Mouse (Mus musculus): ENCODE measurements at regions not wholly inside any gene's neighbourhood (a gene's known extent, or its start where the extent isn't known, plus 50 kb on each side); places are given as distances from the start of the nearest gene placed in this dataset.

DNA sequence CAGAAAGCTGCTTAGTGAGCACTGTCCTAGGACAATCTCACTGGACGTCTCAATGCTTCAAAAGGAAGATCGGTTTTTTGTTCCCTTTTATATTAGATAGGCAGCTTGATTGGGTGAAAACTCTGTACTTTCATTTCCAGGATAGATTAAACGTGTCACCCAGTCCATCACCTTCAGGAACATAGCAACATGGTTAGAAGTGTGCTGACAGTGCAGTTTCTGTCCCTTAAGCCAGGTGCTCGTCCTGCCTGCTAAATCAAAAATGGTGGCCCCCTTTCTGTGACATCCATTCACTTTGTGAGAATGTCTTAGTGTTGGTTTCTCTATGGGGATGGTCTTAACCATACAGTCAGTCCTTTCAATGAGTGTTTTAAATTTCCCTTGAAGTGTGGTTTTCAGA is 160.9 kb upstream of the Sh3bp4 start:
- peaks cover 8% of the 10 kb centered on the region for H3K9me3 ChIP-seq (ENCODE audit: low read length)
- no peaks in the 10 kb centered on the region for H3K36me3 ChIP-seq (ENCODE audit: insufficient read depth, low read length)
- no peak overlapping the region for H3K4me3 ChIP-seq (replicated peaks; ENCODE audit: low read length)
- no peak for TF ChIP-seq CTCF (conservative IDR thresholded peaks at IDR 0.05; ENCODE audit: low read length)
- no peak for TF ChIP-seq POU5F1 (IDR thresholded peaks at IDR 0.05; ENCODE audit: borderline replicate concordance, low read length)
- TF ChIP-seq NANOG (IDR thresholded peaks at IDR 0.05; ENCODE audit: borderline replicate concordance, low read length): no peak
- H3K27me3 ChIP-seq (ENCODE audit: insufficient read depth, low read length): 0 out of 2 replicates have a peak, but pooled peaks cover 5% of the 10 kb centered on the region
- H3K4me1 ChIP-seq (replicated peaks; ENCODE audit: low read depth, low read length): no peaks in the 10 kb centered on the region

GRCm38 (mm10) chr1:88909864-88910573 is 160.2 kb upstream of the Sh3bp4 start:
- Histone ChIP-seq H3K9me3 (ENCODE audit: low read length) (peaks cover 12% of the 10 kb centered on the region), H3K4me1 (replicated peaks; ENCODE audit: low read depth, low read length) (no peaks in the 10 kb centered on the region), H3K36me3 (ENCODE audit: insufficient read depth, low read length) (no peaks in the 10 kb centered on the region), H3K4me3 (replicated peaks; ENCODE audit: low read length) (no peak overlapping the region), H3K27me3 (ENCODE audit: insufficient read depth, low read length) (0 out of 2 replicates have a peak, but pooled peaks cover 3% of the 10 kb centered on the region)
- TF ChIP-seq POU5F1 (IDR thresholded peaks at IDR 0.05; ENCODE audit: borderline replicate concordance, low read length) (no peak), CTCF (conservative IDR thresholded peaks at IDR 0.05; ENCODE audit: low read length) (no peak), NANOG (IDR thresholded peaks at IDR 0.05; ENCODE audit: borderline replicate concordance, low read length) (no peak)

DNA sequence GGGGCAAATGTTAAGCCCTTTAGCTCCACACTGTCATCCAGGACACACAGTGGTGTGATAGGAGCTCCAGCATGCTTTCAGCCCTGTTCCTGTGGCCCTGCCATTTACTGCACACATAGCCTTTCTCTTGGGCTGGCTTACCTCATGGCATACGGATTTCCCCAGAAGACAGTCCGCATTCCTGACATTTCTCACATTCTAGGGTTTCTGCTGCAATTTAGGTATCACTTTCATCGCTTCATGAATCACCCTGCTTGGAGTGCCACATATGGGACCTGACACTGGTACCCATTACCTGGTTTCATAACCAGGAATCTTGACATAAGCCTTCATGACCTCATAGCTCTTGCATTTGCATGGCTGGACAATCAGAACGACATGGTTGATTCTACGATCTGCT is 158.5 kb upstream of the Sh3bp4 start:
- H3K4me3 ChIP-seq (replicated peaks; ENCODE audit: low read length): no peak overlapping the region

GRCm38 (mm10) chr1:88916531-88917050 is 153.6 kb upstream of the Sh3bp4 start:
- Histone ChIP-seq H3K27me3 (ENCODE audit: insufficient read depth, low read length) (no peaks in the 10 kb centered on the region), H3K36me3 (ENCODE audit: insufficient read depth, low read length) (no peaks in the 10 kb centered on the region), H3K9me3 (ENCODE audit: low read length) (peaks cover 30% of the 10 kb centered on the region), H3K4me1 (replicated peaks; ENCODE audit: low read depth, low read length) (peaks cover 7% of the 10 kb centered on the region), H3K4me3 (replicated peaks; ENCODE audit: low read length) (no peak overlapping the region)
- TF ChIP-seq CTCF (conservative IDR thresholded peaks at IDR 0.05; ENCODE audit: low read length): no peak
- TF ChIP-seq NANOG (IDR thresholded peaks at IDR 0.05; ENCODE audit: borderline replicate concordance, low read length): no peak
- no peak for TF ChIP-seq POU5F1 (IDR thresholded peaks at IDR 0.05; ENCODE audit: borderline replicate concordance, low read length)

More for the DNA sequence above, 158.5 kb upstream of the Sh3bp4 start:
- Histone ChIP-seq H3K4me1 (replicated peaks; ENCODE audit: low read depth, low read length) (no peaks in the 10 kb centered on the region), H3K9me3 (ENCODE audit: low read length) (peaks cover 12% of the 10 kb centered on the region), H3K36me3 (ENCODE audit: insufficient read depth, low read length) (no peaks in the 10 kb centered on the region), H3K27me3 (ENCODE audit: insufficient read depth, low read length) (0 out of 2 replicates have a peak, but pooled peaks cover under 1% of the 10 kb centered on the region)
- TF ChIP-seq NANOG (IDR thresholded peaks at IDR 0.05; ENCODE audit: borderline replicate concordance, low read length): no peak
- no peak for TF ChIP-seq POU5F1 (IDR thresholded peaks at IDR 0.05; ENCODE audit: borderline replicate concordance, low read length)
- no peak for TF ChIP-seq CTCF (conservative IDR thresholded peaks at IDR 0.05; ENCODE audit: low read length)

- Histone ChIP-seq H3K27me3 (ENCODE audit: insufficient read depth, low read length) (no peaks in the 10 kb centered on the region), H3K4me3 (replicated peaks; ENCODE audit: low read length) (no peak overlapping the region), H3K9me3 (ENCODE audit: low read length) (peaks cover 18% of the 10 kb centered on the region), H3K36me3 (ENCODE audit: insufficient read depth, low read length) (no peaks in the 10 kb centered on the region), H3K4me1 (replicated peaks; ENCODE audit: low read depth, low read length) (peaks cover 49% of the 10 kb centered on the region)
- no peak for TF ChIP-seq NANOG (IDR thresholded peaks at IDR 0.05; ENCODE audit: borderline replicate concordance, low read length)
- no peak for TF ChIP-seq CTCF (conservative IDR thresholded peaks at IDR 0.05; ENCODE audit: low read length)
- no peak for TF ChIP-seq POU5F1 (IDR thresholded peaks at IDR 0.05; ENCODE audit: borderline replicate concordance, low read length)
Measured at GRCm38 (mm10) chr1:88921401-88921800, 148.8 kb upstream of the Sh3bp4 start.

- no peak overlapping the region for H3K4me3 ChIP-seq (replicated peaks; ENCODE audit: low read length)
- no peaks in the 10 kb centered on the region for H3K36me3 ChIP-seq (ENCODE audit: insufficient read depth, low read length)
- H3K4me1 ChIP-seq (replicated peaks; ENCODE audit: low read depth, low read length): peaks cover 49% of the 10 kb centered on the region
- H3K27me3 ChIP-seq (ENCODE audit: insufficient read depth, low read length): no peaks in the 10 kb centered on the region
- TF ChIP-seq CTCF (conservative IDR thresholded peaks at IDR 0.05; ENCODE audit: low read length) (no peak), POU5F1 (IDR thresholded peaks at IDR 0.05; ENCODE audit: borderline replicate concordance, low read length) (no peak), NANOG (IDR thresholded peaks at IDR 0.05; ENCODE audit: borderline replicate concordance, low read length) (peak; percentile 17; the same call in 1 of the 2 replicates)
- peaks cover 13% of the 10 kb centered on the region for H3K9me3 ChIP-seq (ENCODE audit: low read length)
Measured at GRCm38 (mm10) chr1:88923791-88924581, 146.2 kb upstream of the Sh3bp4 start.

DNA sequence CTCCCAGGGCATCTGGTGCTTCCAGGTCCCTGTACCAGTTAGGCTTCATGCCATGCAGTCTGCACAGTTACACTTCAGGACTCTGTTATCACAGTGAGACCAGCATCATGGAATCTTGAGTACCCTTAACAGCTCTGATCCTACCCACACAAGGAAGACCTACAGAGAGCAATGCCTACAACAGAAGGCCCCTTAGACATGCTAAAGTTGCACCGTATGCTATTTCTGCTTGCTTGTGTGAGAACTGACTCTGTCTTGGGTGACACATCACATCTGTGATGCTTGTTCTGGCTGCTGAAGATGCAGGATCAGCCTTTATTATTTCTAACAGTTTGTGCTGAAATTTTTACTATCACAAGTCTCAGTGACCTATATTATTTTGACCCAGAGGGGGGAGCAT is 135.0 kb upstream of the Sh3bp4 start:
- peaks cover 8% of the 10 kb centered on the region for H3K9me3 ChIP-seq (ENCODE audit: low read length)
- no peaks in the 10 kb centered on the region for H3K27me3 ChIP-seq (ENCODE audit: insufficient read depth, low read length)
- TF ChIP-seq NANOG (IDR thresholded peaks at IDR 0.05; ENCODE audit: borderline replicate concordance, low read length) (no peak), CTCF (conservative IDR thresholded peaks at IDR 0.05; ENCODE audit: low read length) (no peak), POU5F1 (IDR thresholded peaks at IDR 0.05; ENCODE audit: borderline replicate concordance, low read length) (no peak)
- no peaks in the 10 kb centered on the region for H3K36me3 ChIP-seq (ENCODE audit: insufficient read depth, low read length)
- peaks cover 4% of the 10 kb centered on the region for H3K4me1 ChIP-seq (replicated peaks; ENCODE audit: low read depth, low read length)
- H3K4me3 ChIP-seq (replicated peaks; ENCODE audit: low read length): no peak overlapping the region

DNA sequence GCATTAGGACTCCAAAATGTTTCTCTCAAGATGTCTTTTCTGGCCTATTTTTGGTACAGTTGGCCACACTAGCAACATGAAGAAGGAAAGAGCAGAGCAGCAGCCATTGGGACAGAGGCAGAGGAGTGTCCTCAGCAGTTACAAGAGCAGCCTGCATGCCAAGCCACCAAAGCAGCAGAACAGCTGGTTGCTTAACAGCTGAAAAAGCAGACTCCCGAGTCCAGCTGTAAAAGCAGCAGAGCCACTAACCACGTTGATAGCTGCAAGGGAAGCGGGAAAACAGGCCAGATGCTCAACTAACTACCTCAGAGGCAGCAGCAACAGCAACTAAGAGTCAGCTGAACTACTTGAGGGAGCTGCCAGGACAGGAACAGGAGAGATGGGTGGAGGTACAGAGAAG is 134.4 kb upstream of the Sh3bp4 start:
- peaks cover 8% of the 10 kb centered on the region for H3K9me3 ChIP-seq (ENCODE audit: low read length)
- peaks cover 4% of the 10 kb centered on the region for H3K4me1 ChIP-seq (replicated peaks; ENCODE audit: low read depth, low read length)
- H3K36me3 ChIP-seq (ENCODE audit: insufficient read depth, low read length): no peaks in the 10 kb centered on the region
- TF ChIP-seq NANOG (IDR thresholded peaks at IDR 0.05; ENCODE audit: borderline replicate concordance, low read length) (no peak), CTCF (conservative IDR thresholded peaks at IDR 0.05; ENCODE audit: low read length) (no peak), POU5F1 (IDR thresholded peaks at IDR 0.05; ENCODE audit: borderline replicate concordance, low read length) (no peak)
- H3K27me3 ChIP-seq (ENCODE audit: insufficient read depth, low read length): 0 out of 2 replicates have a peak, but pooled peaks cover 2% of the 10 kb centered on the region
- H3K4me3 ChIP-seq (replicated peaks; ENCODE audit: low read length): no peak overlapping the region

Measured in E14TG2a.4 (cell line).